In genomic region chr10:83895741-83896150, GRCm38 (mm10) we compare ENCODE assay signal across 8 mouse cellular contexts.
DNase-seq lines count a peak whose midpoint lies in the region; ATAC-seq lines count a peak whose summit lies in the region.

No protein-coding gene starts in this region.

- DNase-seq in frontal cortex, postnatal 10 days (ENCODE audit: low spot score in 2 of 2), result no peak
- DNase-seq in adipocyte (ENCODE audit: low spot score), result peak; percentile 73
- DNase-seq in heart, adult 11 months, result peak; percentile 97
- DNase-seq in thymus, postnatal 0 days (ENCODE audit: low spot score), result no peak
- DNase-seq in spleen, postnatal 10 days (ENCODE audit: low spot score in 2 of 2), result no peak

- 0 out of 2 replicates have a peak, but pooled peaks have one; percentile 34 for ATAC-seq in frontal cortex, adult (ENCODE audit: low TSS enrichment)
- ATAC-seq in limb, embryonic 13.5 days (ENCODE audit: low FRiP score, low read depth), result peak; percentile 72
- ATAC-seq in CD4-positive, CD25-positive, alpha-beta regulatory T cell, adult 4 months, result no peak

- H3K27ac ChIP-seq in limb, embryonic 13.5 days, result peak overlapping the region; percentile 45; the same call in 1 of the 2 replicates

- H3K4me1 ChIP-seq in limb, embryonic 13.5 days, result peaks cover 32% of the 10 kb centered on the region

- no peak overlapping the region for H3K9ac ChIP-seq in limb, embryonic 13.5 days

- 0 out of 2 replicates have a peak overlapping the region, but pooled peaks have one; percentile 5 for H3K4me2 ChIP-seq in limb, embryonic 13.5 days (replicated peaks)

- H3K9me3 ChIP-seq in limb, embryonic 13.5 days, result no peaks in the 10 kb centered on the region

- no peak overlapping the region for H3K4me3 ChIP-seq in limb, embryonic 13.5 days

- H3K27me3 ChIP-seq in limb, embryonic 13.5 days, result no peaks in the 10 kb centered on the region

- WGBS in limb, embryonic 13.5 days, result 12% methylated on average over 3 of the region's 3 CpGs

- no peaks in the 10 kb centered on the region for H3K36me3 ChIP-seq in limb, embryonic 13.5 days

Comparison
In these comparisons a context has a peak if more than half of its experiments do, and no peak if none do; other contexts are left out.
1. DNase-seq: peak in adipocyte (single experiment) and heart, adult 11 months (single experiment); none in frontal cortex, postnatal 10 days (0 of 2), thymus, postnatal 0 days (single experiment) and spleen, postnatal 10 days (0 of 2).